Mouse (Mus musculus) lung, postnatal 0 days (tissue): ENCODE measurements around the gene Uevld. TPM values are rescaled to one million over a fixed set of nuclear protein-coding genes. Genes with fewer than 3 reads are reported as not detected.
"Not testable (repeated sequence)": the region's sequence is repeated elsewhere in the genome, so short reads cannot be mapped to it uniquely, and the experiment has no call there.

Source experiments
- ATAC-seq: fragments of 200-750 bp; cut with Nextera tagmentation; 2 replicates; pipeline ENCODE4 v1.8.0; 2017; ENCODE audit warnings: moderate library complexity
- DNase-seq: peaks from one replicate; pipeline ENCODE4 v3.0.0-alpha.2; 2016; ENCODE audit warnings: low spot score
- H3K27ac ChIP-seq: fragments of 300-500 bp; sonication (generic); 2 replicates; pipeline ENCODE4 v1.5.1; 2014; ENCODE audit warnings: antibody characterized with exemption, mild to moderate bottlenecking, low read length, mixed read lengths
- H3K27me3 ChIP-seq: fragments of 300-500 bp; sonication (generic); replicated peaks from 2 replicates; pipeline ENCODE4 v1.6.1; 2014; ENCODE audit warnings: low read length, mixed read lengths; ENCODE audit not compliant: insufficient read depth
- H3K36me3 ChIP-seq: fragments of 300-500 bp; sonication (generic); 2 replicates; pipeline ENCODE4 v1.6.1; 2014; ENCODE audit warnings: low read length, mixed read lengths; ENCODE audit not compliant: insufficient read depth
- H3K4me1 ChIP-seq: fragments of 300-500 bp; sonication (generic); 2 replicates; pipeline ENCODE4 v1.6.1; 2014; ENCODE audit warnings: antibody characterized with exemption, low read depth, low read length, mixed read lengths; ENCODE audit not compliant: insufficient read depth
- H3K4me2 ChIP-seq: fragments of 300-500 bp; sonication (generic); replicated peaks from 2 replicates; pipeline ENCODE4 v1.6.1; 2014; ENCODE audit warnings: low read depth, mild to moderate bottlenecking, low read length, moderate library complexity, mixed read lengths
- H3K4me3 ChIP-seq: fragments of 300-500 bp; sonication (generic); 2 replicates; pipeline ENCODE4 v1.5.1; 2014; ENCODE audit warnings: low read depth, low read length
- H3K9ac ChIP-seq: fragments of 300-500 bp; sonication (generic); replicated peaks from 2 replicates; pipeline ENCODE4 v1.6.1; 2014; ENCODE audit warnings: low read depth, mild to moderate bottlenecking
- H3K9me3 ChIP-seq: fragments of 300-500 bp; sonication (generic); 2 replicates; pipeline ENCODE4 v1.6.1; 2016; ENCODE audit warnings: low read length, mixed read lengths
- CTCF ChIP-seq: IDR thresholded peaks from 2 replicates; pipeline ENCODE4 v1.5.1; 2016; ENCODE audit warnings: antibody characterized with exemption, mild to moderate bottlenecking
- EP300 ChIP-seq: IDR thresholded peaks from 2 replicates; pipeline ENCODE4 v1.6.1; 2016; ENCODE audit warnings: antibody characterized with exemption, mild to moderate bottlenecking, control low read depth
- WGBS: fragments of 180-500 bp; shearing (Covaris S2); extraction: QIAGEN DNeasy Blood & Tissue Kit; methylation state at CpG from one replicate; pipeline ENCODE4 v1.1.7; 2014; 5-methylcytosine and 5-hydroxymethylcytosine counted together
- polyA plus RNA-seq: library from polyadenylated mRNA; unstranded; fragments of >200 nt; fragmentation: Nextera tagmentation; extraction: Ambion mirVana; gene quantifications from 2 replicates; pipeline ENCODE4 v1.2.1, GENCODE M21; 2015

The Uevld gene
- polyA plus RNA-seq, 1 experiment from 2014 or later: 4.1 TPM

DNA sequence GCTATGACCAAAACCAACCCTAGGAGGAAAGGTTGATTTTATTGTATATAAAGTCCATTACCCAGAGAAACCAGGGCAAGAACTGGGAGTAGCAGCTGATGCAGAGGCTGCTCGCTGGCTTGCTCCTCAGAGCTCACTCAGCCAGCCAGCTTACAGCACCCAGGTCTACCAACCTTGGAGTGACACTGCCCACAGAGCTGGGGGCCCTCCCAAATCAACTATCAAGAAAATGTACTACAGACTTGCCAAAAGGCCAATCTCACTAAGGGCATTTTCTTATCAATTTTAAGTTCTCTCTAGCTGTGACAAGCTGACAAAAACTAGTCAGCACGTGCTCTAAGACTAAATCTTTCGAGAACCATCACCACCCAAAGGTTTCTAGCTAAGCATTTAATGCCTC lies 37.2 kb upstream of the Uevld start:
- H3K4me2 ChIP-seq: no peak overlapping the region
- H3K36me3 ChIP-seq: peaks cover 55% of the 10 kb centered on the region; the same call in 1 of the 2 replicates
- H3K9ac ChIP-seq: no peak overlapping the region
- H3K9me3 ChIP-seq: no peaks in the 10 kb centered on the region
- WGBS: 85% methylated on average over 3 of the region's 3 CpGs
- H3K27ac ChIP-seq: no peak overlapping the region
- no peak for ATAC-seq
- no peaks in the 10 kb centered on the region for H3K27me3 ChIP-seq
- H3K4me3 ChIP-seq: no peak overlapping the region
- TF ChIP-seq CTCF (no peak), EP300 (no peak)
- no peak for DNase-seq
- no peaks in the 10 kb centered on the region for H3K4me1 ChIP-seq

DNA sequence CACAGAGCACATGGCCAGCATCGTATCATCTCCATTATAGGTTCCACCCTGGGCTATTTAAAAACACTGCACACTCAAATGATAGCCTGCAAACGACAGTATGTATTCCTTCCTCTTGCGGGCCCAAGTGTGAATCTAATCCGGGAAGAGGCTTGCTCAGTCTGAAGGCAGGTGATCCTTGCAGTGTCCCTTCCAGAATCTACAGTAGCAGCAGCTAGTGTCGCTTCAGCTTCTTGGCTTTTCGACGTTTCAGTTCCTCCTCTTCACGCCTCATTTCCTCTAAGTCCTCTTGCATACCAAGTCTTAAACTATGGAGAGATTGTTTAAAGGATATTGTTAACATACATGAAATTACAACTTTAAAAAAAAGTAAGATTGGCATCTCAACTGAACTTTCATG lies 34.8 kb upstream of the Uevld start:
- TF ChIP-seq CTCF (no peak), EP300 (no peak)
- no peak overlapping the region for H3K4me3 ChIP-seq
- no peak overlapping the region for H3K27ac ChIP-seq
- DNase-seq: no peak
- H3K36me3 ChIP-seq: peaks cover 46% of the 10 kb centered on the region; the same call in 1 of the 2 replicates
- no peak overlapping the region for H3K9ac ChIP-seq
- H3K9me3 ChIP-seq: no peaks in the 10 kb centered on the region
- no peak for ATAC-seq
- no peaks in the 10 kb centered on the region for H3K4me1 ChIP-seq
- 82% methylated on average over 8 of the region's 8 CpGs for WGBS
- no peak overlapping the region for H3K4me2 ChIP-seq
- no peaks in the 10 kb centered on the region for H3K27me3 ChIP-seq

DNA sequence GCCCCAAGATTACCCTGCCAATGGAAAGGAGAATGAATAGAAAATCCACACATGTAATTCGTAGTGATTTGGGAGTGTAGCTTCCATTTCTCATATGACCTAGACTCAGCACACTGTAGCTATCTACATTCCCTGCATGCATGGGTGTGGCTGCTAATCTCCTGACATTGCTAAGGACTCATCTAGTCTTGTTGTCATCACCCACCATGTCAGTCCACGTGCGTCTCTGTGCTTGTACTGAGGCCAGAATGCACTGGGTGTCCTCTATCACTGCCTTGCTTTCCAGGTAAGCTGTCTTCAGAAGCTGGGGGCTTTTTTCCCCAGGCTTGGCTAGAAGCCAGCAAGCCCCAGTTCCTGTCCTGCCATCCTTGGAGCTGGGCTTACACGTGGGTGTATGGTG lies 31.1 kb upstream of the Uevld start:
- H3K27ac ChIP-seq, H3K4me3 ChIP-seq, H3K9ac ChIP-seq, H3K4me2 ChIP-seq, H3K27me3 ChIP-seq, H3K9me3 ChIP-seq, ATAC-seq, DNase-seq: not testable (repeated sequence)
- 80% methylated on average over 4 of the region's 4 CpGs for WGBS
- Histone ChIP-seq H3K4me1 (peaks cover 15% of the 10 kb centered on the region; the same call in 1 of the 2 replicates), H3K36me3 (peaks cover 24% of the 10 kb centered on the region; the same call in 1 of the 2 replicates)

DNA sequence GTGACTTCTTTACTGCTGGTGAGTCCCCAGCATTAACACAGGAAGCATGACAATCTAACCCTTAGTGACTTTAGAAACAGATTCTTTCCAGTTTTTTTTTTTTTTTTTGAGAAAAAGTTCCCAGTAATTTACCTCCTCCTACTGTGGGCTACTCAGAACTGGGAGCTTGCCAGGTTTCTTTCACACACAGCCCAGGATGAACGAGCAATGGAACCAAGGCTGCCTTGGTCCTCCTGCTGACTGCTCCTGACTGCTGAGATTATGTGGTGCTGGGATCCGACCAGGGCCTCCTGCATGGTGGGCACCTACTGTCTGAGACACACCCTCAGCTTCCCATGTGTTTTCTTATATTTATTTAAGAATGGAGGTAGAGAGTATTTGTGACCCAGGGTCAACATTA lies 28.7 kb upstream of the Uevld start:
- 28% methylated on average over 2 of the region's 2 CpGs for WGBS
- peaks cover 15% of the 10 kb centered on the region; the same call in 1 of the 2 replicates for H3K4me1 ChIP-seq
- TF ChIP-seq CTCF (no peak), EP300 (no peak)
- no peak overlapping the region for H3K9ac ChIP-seq
- DNase-seq: no peak
- H3K4me2 ChIP-seq: no peak overlapping the region
- no peak overlapping the region for H3K4me3 ChIP-seq
- H3K9me3 ChIP-seq: no peaks in the 10 kb centered on the region
- ATAC-seq: peak; percentile 18; the same call in 1 of the 2 replicates
- peak overlapping the region; percentile 71 for H3K27ac ChIP-seq
- H3K27me3 ChIP-seq: no peaks in the 10 kb centered on the region
- H3K36me3 ChIP-seq: peaks cover 8% of the 10 kb centered on the region; the same call in 1 of the 2 replicates

DNA sequence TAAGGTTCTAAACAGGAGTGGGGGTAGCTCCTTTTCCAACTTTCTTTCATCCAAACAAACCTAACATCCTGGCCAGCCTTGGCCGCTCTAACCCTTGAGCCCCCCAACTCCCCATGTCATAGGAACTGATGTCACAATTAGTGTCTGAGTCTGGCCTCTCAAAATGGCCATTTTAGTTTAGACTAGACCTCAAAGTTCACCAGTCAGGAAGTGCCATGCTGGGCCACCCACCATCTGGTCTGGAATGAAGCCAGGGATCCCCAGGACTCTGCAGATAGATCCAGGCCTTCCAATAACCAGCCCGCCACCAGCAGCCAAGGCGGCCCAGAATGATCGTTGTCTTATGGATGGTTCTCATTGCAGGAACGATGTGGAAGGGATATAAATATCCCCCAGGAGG lies 28.3 kb upstream of the Uevld start:
- peak overlapping the region; percentile 71 for H3K27ac ChIP-seq
- H3K27me3 ChIP-seq: no peaks in the 10 kb centered on the region
- peak; percentile 69 for ATAC-seq
- no peaks in the 10 kb centered on the region for H3K9me3 ChIP-seq
- H3K4me1 ChIP-seq: peaks cover 15% of the 10 kb centered on the region; the same call in 1 of the 2 replicates
- H3K9ac ChIP-seq: no peak overlapping the region
- DNase-seq: peak; percentile 59
- H3K4me2 ChIP-seq: no peak overlapping the region
- 34% methylated on average over 5 of the region's 5 CpGs for WGBS
- no peak overlapping the region for H3K4me3 ChIP-seq
- H3K36me3 ChIP-seq: peaks cover 3% of the 10 kb centered on the region; the same call in 1 of the 2 replicates
- no peak for TF ChIP-seq EP300
- no peak for TF ChIP-seq CTCF

DNA sequence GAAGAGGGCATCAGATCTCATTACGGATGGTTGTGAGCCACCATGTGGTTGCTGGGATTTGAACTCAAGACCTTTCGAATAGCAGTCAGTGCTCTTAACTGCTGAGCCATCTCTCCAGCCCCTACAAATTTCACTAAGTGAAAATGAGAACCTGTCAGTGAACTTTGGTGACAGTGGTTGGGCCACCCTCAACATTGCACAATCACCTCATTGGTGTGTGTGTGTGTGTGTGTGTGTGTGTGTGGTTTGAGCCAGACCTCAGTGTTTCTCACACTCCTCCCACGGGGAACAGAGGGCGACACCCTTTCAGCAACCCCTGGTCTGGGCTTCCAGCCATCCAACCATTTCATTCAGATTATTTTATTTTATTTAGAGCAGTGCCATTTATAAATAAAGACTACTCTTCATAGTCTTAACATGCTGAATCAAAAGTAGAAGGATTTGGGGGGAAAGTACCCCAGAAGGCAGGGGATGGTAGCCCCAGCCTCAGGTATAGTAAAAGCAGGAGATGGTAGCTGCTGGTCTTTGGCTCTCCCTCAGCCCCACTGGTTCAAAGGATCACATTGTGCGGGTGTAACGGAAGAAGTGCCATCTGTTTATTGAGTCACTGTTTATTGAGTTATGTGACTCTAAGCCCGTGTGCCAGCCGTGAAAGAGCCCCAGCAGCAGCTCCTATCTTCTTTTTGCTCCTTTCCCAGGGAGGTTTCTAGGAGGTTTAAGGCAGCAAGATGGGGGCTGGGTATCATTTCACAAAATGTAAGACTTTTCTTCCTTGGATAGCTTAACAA lies 27.6 kb upstream of the Uevld start:
- TF ChIP-seq EP300 (no peak), CTCF (no peak)
- WGBS: 39% methylated on average over 8 of the region's 8 CpGs
- Histone ChIP-seq H3K27me3 (no peaks in the 10 kb centered on the region), H3K9ac (no peak overlapping the region), H3K27ac (peak overlapping the region; percentile 71), H3K4me3 (no peak overlapping the region), H3K36me3 (no peaks in the 10 kb centered on the region), H3K4me2 (no peak overlapping the region), H3K9me3 (no peaks in the 10 kb centered on the region), H3K4me1 (peaks cover 15% of the 10 kb centered on the region; the same call in 1 of the 2 replicates)
- ATAC-seq: peak; percentile 79
- peak; percentile 53 for DNase-seq
